Mouse (Mus musculus) liver, embryonic 13.5 days (tissue): ENCODE measurements at regions not wholly inside any gene's neighbourhood (a gene's known extent, or its start where the extent isn't known, plus 50 kb on each side); places are given as distances from the start of the nearest gene placed in this dataset.

Source experiments
- ATAC-seq: fragments of 200-750 bp; cut with Nextera tagmentation; 2 replicates; pipeline ENCODE4 v1.8.0; 2017; ENCODE audit warnings: low read depth, mild to moderate bottlenecking, moderate number of reproducible peaks, moderate library complexity
- DNase-seq: peaks from one replicate; pipeline ENCODE4 v3.0.0; 2022
- H3K27ac ChIP-seq: fragments of 300-500 bp; sonication (generic); 2 replicates; pipeline ENCODE4 v1.5.1; 2015; ENCODE audit warnings: moderate library complexity, mild to moderate bottlenecking, inconsistent platforms
- H3K27me3 ChIP-seq: fragments of 300-500 bp; sonication (generic); 2 replicates; pipeline ENCODE4 v1.6.1; 2015; ENCODE audit warnings: mild to moderate bottlenecking, inconsistent platforms
- H3K36me3 ChIP-seq: fragments of 300-500 bp; sonication (generic); 2 replicates; pipeline ENCODE4 v1.6.1; 2015; ENCODE audit warnings: mild to moderate bottlenecking, inconsistent platforms
- H3K4me1 ChIP-seq: fragments of 300-500 bp; sonication (generic); replicated peaks from 2 replicates; pipeline ENCODE4 v1.6.1; 2015; ENCODE audit warnings: inconsistent platforms
- H3K4me2 ChIP-seq: fragments of 300-500 bp; sonication (generic); 2 replicates; pipeline ENCODE4 v1.6.1; 2015; ENCODE audit warnings: inconsistent platforms, mild to moderate bottlenecking, moderate library complexity
- H3K4me3 ChIP-seq: fragments of 300-500 bp; sonication (generic); replicated peaks from 2 replicates; pipeline ENCODE4 v1.5.1; 2015; ENCODE audit warnings: mild to moderate bottlenecking, inconsistent platforms
- H3K9ac ChIP-seq: fragments of 300-500 bp; sonication (generic); 2 replicates; pipeline ENCODE4 v1.6.1; 2015; ENCODE audit warnings: mild to moderate bottlenecking, inconsistent platforms
- H3K9me3 ChIP-seq: fragments of 300-500 bp; sonication (generic); replicated peaks from 2 replicates; pipeline ENCODE4 v1.6.1; 2016; ENCODE audit warnings: inconsistent platforms
- WGBS: fragments of 180-500 bp; shearing (Covaris S2); methylation state at CpG from one replicate; pipeline ENCODE4 v1.1.7; 2015; ENCODE audit not compliant: insufficient replicate concordance; 5-methylcytosine and 5-hydroxymethylcytosine counted together

- Histone ChIP-seq H3K4me1 (no peaks in the 10 kb centered on the region), H3K9me3 (no peaks in the 10 kb centered on the region), H3K27me3 (no peaks in the 10 kb centered on the region), H3K4me3 (no peak overlapping the region), H3K4me2 (no peak overlapping the region), H3K36me3 (no peaks in the 10 kb centered on the region), H3K9ac (no peak overlapping the region), H3K27ac (no peak overlapping the region)
- DNase-seq (no peak), ATAC-seq (no peak)
- WGBS: 73% methylated on average over 1 of the region's 1 CpGs
Measured at GRCm38 (mm10) chr2:3941496-3941895, 76.0 kb upstream of the Frmd4a start.

- H3K4me2 ChIP-seq: no peak overlapping the region
- DNase-seq: no peak
- 64% methylated on average over 3 of the region's 3 CpGs for WGBS
Measured at GRCm38 (mm10) chr2:3947432-3947831, 70.1 kb upstream of the Frmd4a start.

DNA sequence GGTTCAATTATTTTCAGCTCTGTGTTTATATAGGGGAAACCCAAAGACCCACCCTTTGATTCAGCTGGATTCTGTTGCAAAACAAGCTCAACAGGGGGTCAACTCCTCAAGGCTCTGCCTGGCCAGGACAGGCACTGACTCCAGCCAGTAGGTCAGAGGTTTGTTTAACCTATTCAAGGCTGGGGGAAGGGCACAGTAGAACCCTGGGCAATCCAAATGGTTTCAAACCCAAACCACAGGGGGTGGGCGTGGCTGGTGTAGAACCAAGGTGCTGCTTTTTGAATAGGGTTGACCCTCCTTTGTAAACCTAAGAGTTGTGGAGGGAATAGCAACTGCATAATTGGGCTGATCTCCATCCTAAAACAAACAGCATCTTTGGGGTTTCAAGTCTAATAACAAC, 69.2 kb upstream of the Frmd4a start:
- Histone ChIP-seq H3K4me1 (no peaks in the 10 kb centered on the region), H3K4me2 (no peak overlapping the region), H3K27ac (no peak overlapping the region), H3K9ac (no peak overlapping the region), H3K27me3 (no peaks in the 10 kb centered on the region), H3K36me3 (no peaks in the 10 kb centered on the region), H3K9me3 (no peaks in the 10 kb centered on the region), H3K4me3 (no peak overlapping the region)
- ATAC-seq (no peak), DNase-seq (no peak)
- WGBS: 34% methylated on average over 1 of the region's 1 CpGs

More at GRCm38 (mm10) chr2:3947432-3947831, 70.1 kb upstream of the Frmd4a start:
- Histone ChIP-seq H3K4me1 (no peaks in the 10 kb centered on the region), H3K27ac (no peak overlapping the region), H3K9ac (no peak overlapping the region), H3K9me3 (no peaks in the 10 kb centered on the region), H3K36me3 (no peaks in the 10 kb centered on the region), H3K4me3 (no peak overlapping the region), H3K27me3 (no peaks in the 10 kb centered on the region)
- no peak for ATAC-seq

GRCm38 (mm10) chr2:3957491-3957890, 60.0 kb upstream of the Frmd4a start:
- DNase-seq (no peak), ATAC-seq (no peak)
- Histone ChIP-seq H3K27me3 (no peaks in the 10 kb centered on the region), H3K36me3 (no peaks in the 10 kb centered on the region), H3K9me3 (no peaks in the 10 kb centered on the region), H3K4me3 (no peak overlapping the region), H3K4me2 (no peak overlapping the region), H3K4me1 (no peaks in the 10 kb centered on the region), H3K27ac (no peak overlapping the region), H3K9ac (no peak overlapping the region)

DNA sequence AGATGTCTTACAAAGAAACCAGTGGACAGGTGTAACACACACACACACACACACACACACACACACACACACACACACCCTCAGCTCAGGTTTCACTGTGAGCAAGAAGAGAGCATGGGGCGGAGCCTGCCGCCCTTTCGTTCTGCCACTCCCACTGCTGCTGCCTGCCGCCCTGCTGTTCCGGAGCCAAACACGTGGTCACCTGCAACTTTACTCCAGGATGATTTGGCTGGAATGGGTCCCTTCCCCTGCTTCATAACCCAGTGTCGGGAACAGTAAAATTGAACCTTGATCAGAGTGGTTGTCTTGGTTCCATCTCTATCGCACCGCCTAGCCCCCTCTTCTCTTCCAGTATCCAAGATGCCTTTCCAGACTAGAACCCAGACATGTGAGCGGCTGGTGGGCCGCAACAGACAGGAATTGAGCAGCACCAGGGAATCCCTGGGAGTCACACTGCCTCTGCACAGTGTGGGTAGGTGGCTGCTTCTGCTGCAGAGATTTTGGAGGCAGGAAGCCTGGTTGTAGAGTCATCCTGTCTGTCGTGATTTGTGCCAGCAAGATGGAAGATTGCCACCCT, 59.4 kb upstream of the Frmd4a start:
- no peak overlapping the region for H3K9ac ChIP-seq
- no peak for ATAC-seq
- H3K4me3 ChIP-seq: no peak overlapping the region
- H3K9me3 ChIP-seq: no peaks in the 10 kb centered on the region
- 24% methylated on average over 12 of the region's 12 CpGs for WGBS
- H3K4me1 ChIP-seq: no peaks in the 10 kb centered on the region
- no peak overlapping the region for H3K4me2 ChIP-seq
- H3K27ac ChIP-seq: no peak overlapping the region
- DNase-seq: no peak
- H3K27me3 ChIP-seq: no peaks in the 10 kb centered on the region
- H3K36me3 ChIP-seq: no peaks in the 10 kb centered on the region

DNA sequence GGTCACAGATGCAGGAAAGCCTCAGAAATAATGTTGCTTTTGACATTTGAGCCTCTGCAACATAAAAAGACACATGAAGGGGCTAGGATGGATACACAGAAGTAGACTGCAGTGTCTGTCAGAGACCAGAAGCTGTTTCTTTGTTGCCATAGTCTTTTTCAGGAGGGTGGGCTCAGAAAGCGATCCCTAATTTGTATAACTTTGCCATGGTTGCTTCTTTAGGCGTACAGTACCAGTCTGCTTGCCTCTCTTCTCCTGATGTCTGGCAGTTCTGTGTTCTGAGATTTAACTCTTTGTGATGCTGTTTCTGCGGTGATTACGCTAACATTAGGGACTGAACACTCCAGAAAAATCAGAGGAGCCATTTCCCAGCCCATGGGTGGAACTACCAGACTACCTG, 58.8 kb upstream of the Frmd4a start:
- Histone ChIP-seq H3K4me3 (no peak overlapping the region), H3K4me1 (no peaks in the 10 kb centered on the region), H3K27ac (no peak overlapping the region), H3K9me3 (no peaks in the 10 kb centered on the region), H3K27me3 (no peaks in the 10 kb centered on the region), H3K9ac (no peak overlapping the region), H3K4me2 (no peak overlapping the region), H3K36me3 (no peaks in the 10 kb centered on the region)
- 63% methylated on average over 4 of the region's 4 CpGs for WGBS
- no peak for ATAC-seq
- no peak for DNase-seq

GRCm38 (mm10) chr2:3959181-3959580, 58.3 kb upstream of the Frmd4a start:
- no peaks in the 10 kb centered on the region for H3K36me3 ChIP-seq
- 60% methylated on average over 1 of the region's 1 CpGs for WGBS
- no peaks in the 10 kb centered on the region for H3K27me3 ChIP-seq
- no peak overlapping the region for H3K4me3 ChIP-seq
- no peak overlapping the region for H3K4me2 ChIP-seq
- ATAC-seq (no peak), DNase-seq (no peak)
- H3K9me3 ChIP-seq: no peaks in the 10 kb centered on the region
- H3K27ac ChIP-seq: no peak overlapping the region
- no peak overlapping the region for H3K9ac ChIP-seq
- H3K4me1 ChIP-seq: no peaks in the 10 kb centered on the region

DNA sequence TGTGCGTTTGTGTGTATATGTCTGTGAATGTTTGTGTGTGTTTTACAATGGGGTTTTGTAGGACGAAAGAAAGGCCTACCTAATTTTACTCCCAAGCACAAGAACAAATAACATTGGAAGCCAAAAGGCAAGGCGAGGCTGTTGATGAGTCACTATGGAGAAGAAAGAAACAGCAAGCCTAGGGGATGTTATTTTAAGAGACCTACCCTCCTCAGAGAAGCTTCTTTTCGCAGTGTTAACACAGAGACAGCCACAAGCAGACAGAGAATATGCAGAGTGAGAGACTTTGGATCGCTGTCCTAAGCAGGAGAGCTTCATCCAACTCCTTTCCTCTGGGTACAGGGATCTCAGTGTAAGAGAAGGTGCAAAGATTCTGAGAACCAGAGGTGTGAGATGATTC, 57.3 kb upstream of the Frmd4a start:
- 57% methylated on average over 5 of the region's 5 CpGs for WGBS
- Histone ChIP-seq H3K27ac (no peak overlapping the region), H3K36me3 (no peaks in the 10 kb centered on the region), H3K9me3 (no peaks in the 10 kb centered on the region), H3K4me3 (no peak overlapping the region), H3K9ac (no peak overlapping the region), H3K27me3 (no peaks in the 10 kb centered on the region), H3K4me2 (no peak overlapping the region), H3K4me1 (no peaks in the 10 kb centered on the region)
- DNase-seq (no peak), ATAC-seq (no peak)

DNA sequence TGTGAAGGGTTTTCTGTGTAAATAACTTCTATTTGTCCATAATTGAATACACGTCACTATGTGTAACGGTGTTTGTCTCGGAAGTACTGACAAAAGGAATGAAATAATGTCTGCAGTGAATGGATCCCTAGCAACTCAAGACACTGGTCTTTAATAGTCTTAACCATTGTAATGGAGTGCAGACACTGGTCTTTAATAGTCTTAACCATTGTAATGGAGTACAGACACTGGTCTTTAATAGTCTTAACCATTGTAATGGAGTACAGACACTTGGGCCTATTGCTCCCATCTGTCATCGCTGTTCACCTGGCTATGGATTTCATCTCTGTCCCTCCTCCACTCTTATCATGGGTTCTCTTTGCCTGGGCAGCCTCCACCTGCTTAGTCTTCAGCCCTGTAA, 53.2 kb upstream of the Frmd4a start:
- ATAC-seq (peak; percentile 100), DNase-seq (no peak)
- no peak overlapping the region for H3K27ac ChIP-seq
- H3K36me3 ChIP-seq: no peaks in the 10 kb centered on the region
- 79% methylated on average over 4 of the region's 4 CpGs for WGBS
- no peak overlapping the region for H3K4me3 ChIP-seq
- H3K4me2 ChIP-seq: no peak overlapping the region
- no peaks in the 10 kb centered on the region for H3K27me3 ChIP-seq
- no peaks in the 10 kb centered on the region for H3K4me1 ChIP-seq
- H3K9ac ChIP-seq: no peak overlapping the region
- H3K9me3 ChIP-seq: no peaks in the 10 kb centered on the region
